Mouse (Mus musculus): ENCODE data around the gene Taf10.

- TF ChIP-seq TAL1 (conservative IDR thresholded peaks at IDR 0.05; ENCODE audit: low read depth, low read length) (no peak), GATA1 (IDR thresholded peaks at IDR 0.05; ENCODE audit: borderline replicate concordance, low read length) (no peak), CTCF (IDR thresholded peaks at IDR 0.05; ENCODE audit: low read depth, low read length) (no peak)
Measured at GRCm38 (mm10) chr7:105715366-105715765, 28.8 kb downstream of the Taf10 start.

Data from G1E (cell line).